Mouse (Mus musculus) layer of hippocampus, postnatal 25 days (tissue): ENCODE measurements around the gene Ctnnbl1. TPM values are rescaled to one million over a fixed set of nuclear protein-coding genes. Genes with fewer than 3 reads are reported as not detected.

Source experiments
- DNase-seq, 2 experiments: peaks; one replicate each; pipeline ENCODE4 v3.0.0; 2022; ENCODE audit warnings: mixed read lengths in 2 of 2, low spot score in 1 of 2; ENCODE audit errors: extremely low spot score in 1 of 2
- total RNA-seq, 2 experiments: library from RNA; stranded (reverse); gene quantifications; 2 replicates each; pipeline ENCODE4 v1.2.3; 2021

Gene Ctnnbl1
- total RNA-seq, 2 experiments from 2014 or later = 28.1 to 28.9 TPM

- DNase-seq = no peak
Observed at GRCm38 (mm10) chr2:157791528-157792162, 54.4 kb downstream of the Ctnnbl1 start.

- no peak for DNase-seq
Observed at GRCm38 (mm10) chr2:157792840-157793552, 55.8 kb downstream of the Ctnnbl1 start.

DNA sequence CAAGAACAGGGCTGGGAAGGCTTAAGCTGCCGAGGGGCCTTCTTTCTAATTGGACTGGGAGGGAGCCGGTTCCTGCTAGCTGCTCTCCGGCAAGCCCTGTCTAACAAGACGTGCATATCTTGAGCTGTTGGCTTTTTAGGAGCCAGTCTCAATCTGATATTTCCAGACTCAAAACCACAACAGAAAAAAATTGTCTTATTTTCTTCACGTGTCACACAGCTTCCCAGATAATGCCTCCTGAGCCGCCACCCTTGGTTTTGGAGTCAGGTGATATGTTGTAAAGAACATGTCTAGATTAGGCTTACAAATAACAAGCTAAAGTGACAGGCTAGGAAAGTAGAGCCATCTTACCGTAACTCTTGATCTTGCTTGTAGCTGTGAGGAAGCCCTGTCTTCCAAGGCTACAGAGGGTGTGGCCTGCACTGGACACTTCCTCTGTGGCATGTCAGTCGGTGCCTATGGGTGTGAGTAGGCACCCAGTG, 56.7 kb downstream of the Ctnnbl1 start:
- DNase-seq = no peak

GRCm38 (mm10) chr2:157795627-157796423, 58.6 kb downstream of the Ctnnbl1 start:
- no peak for DNase-seq

DNA sequence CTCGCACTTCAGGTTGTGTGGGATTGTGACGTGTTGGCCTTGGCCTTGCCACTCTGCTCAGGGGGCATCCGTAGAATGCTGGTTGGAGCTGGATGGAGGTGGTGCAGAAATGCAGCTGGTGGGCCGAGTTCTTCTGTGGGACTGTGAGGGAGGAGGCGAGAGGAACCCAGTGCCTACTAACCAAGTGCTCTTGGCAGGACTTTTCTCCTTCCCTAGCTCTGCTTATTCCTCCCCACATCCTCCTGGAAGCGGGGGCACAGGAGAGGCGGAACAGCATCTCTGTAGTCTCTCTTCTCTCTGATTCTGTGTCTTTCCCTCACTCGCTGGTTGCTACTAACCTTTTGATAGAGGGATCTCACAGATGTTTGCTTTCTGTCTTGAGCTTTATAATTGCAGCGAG, 62.3 kb downstream of the Ctnnbl1 start:
- DNase-seq = no peak

DNA sequence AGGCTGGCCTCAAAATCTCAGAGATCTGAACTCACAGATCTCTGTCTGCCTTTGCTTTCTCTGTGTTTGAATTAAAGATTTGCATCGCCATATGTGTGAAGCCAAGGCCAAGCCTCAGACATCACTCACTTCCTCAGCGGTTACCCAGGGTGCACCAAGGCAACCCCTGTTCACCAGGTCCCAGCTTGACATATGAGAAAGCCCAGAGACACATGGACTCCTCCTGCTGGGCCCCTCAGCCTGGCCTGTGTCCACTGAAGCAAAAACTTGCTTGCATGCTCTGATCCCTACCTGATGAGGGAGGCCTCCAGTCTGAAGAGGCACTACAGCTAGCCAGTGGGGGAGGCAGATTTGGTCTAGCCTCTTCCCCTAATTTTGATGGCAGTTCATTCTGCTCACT, 63.1 kb downstream of the Ctnnbl1 start:
- DNase-seq = no peak

DNA sequence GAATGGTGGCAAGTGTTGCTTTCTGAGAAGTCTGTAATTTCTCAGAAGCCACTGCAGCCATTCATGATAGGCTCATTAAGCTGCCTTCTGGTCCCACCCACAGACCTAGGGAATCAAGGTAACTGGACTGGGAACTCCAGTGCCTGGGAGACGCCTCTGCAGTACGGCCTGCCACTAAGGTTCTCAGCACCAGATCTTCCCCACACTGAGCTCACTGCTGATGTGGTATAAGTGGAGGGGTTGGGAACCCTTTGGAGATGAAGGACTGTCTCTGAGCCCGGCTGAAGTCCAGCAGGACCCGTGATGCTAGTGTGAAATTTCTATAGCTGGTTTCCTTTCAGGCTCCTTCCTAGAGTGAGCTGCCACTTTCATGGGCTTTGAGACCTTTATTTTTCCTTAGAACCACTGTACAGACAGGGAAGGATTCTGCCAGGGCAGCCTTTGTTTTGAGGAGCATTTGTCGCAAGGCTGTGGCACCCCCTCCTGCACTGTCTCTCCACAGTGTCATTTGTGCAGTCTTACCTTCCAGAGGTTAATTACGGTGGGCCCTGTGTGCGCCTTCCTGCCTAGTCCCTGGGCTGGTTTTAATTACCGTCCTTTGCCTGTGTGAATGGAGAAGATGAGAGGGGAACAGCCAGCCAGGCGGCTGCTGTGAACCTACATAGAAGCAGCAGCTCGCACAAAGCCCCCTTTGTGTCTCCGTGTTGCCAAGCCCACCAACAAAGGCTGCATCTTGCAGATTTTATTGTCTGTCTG, 63.7 kb downstream of the Ctnnbl1 start:
- no peak for DNase-seq

DNA sequence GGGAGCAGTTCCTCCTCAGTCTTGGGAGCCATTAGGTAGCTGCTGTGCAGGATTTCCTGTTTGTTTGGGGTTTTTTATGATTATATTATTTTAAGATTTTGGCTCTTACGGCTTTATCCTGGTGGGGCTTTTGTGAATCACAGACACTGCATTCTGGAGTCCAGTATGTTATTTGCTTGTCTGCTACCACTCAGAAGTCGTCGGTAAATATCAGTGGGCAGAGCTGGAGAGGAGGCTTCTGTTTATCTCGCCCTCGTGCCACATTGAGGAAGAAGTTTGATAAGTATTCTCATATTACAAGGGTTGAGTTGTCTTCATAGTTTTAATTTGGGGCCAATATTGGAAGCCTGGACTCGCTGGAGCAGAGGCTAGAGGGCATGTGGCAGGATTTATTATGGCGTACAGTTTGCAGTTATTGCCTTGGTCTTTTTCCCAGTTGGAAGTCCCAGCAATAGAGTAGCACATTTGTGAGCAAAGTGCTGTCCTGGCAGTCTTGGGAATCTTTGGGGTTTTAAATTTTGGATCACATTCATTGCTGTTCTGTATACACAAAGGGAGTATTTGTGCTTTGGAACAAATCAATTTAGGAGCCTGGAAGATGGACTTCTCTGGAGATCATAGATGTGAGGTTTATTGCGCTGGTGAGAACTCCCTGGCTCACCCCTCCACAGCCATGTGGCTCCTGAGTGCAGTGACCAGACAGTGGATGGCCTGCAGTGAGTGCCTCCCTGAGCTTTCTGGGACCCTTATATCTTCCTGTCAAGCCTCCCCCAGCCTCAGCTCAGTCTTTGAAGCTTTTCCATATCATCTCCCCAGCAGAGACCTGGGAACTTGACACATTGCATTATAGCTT, 64.5 kb downstream of the Ctnnbl1 start:
- DNase-seq = no peak

DNA sequence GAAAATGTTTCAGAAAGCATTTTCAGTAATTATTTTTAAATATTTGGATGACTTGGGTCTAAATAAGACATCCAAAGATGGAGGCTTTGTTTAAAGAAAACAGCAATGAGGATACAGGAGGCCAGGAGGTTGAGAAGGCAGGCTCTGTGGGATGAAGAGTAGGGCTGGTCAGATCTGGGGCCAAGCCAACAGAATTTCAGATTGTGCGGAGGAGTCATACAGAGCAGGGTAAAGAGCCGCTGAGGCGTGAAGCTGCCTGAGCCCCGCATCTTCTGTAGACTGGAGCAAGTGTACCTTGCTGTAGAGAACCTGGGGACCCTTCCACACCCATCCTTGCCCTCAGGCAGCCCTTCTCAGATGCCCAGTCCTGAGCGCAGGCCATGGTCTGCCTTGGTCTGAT, 65.5 kb downstream of the Ctnnbl1 start:
- DNase-seq = no peak

DNA sequence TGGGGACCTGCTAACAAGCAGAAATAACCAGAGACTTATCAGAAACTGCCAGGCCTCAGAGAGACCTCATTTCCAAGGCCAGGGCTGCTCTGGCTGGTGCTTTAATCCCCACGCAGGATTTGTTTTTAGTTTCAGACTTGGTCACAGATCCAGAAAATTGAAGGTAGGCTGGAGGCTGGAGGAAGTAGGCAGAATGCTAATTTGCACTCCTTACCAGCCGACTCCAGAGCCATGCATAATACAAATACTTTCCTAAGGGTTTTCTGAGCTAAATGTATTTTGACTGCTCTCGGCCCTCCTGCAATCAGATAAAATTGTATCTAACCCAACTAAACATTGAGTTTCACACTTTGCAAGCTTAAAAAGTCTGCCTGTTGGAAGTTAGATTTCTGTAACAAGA, 67.2 kb downstream of the Ctnnbl1 start:
- no peak for DNase-seq

DNA sequence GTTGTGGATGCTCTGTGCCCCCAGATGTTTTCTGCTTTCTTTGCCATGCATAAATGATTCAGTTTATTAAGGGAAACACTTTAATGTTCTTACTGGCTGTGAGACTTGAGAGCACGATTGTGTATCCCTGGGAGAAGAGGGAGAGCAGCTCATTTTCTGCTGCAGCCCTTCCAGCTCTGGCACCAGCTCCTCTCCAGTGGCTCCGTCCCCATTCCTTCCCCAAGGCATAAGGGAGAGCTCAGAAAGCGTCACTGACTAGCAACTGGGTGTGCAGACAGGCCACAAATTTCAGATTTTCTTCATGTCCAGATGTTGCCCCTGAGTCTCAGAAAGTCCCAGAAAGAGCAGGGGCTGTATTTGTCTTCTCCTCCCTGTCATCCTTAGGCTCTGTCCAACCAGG, 67.9 kb downstream of the Ctnnbl1 start:
- DNase-seq = no peak

GRCm38 (mm10) chr2:157807076-157807475, 69.9 kb downstream of the Ctnnbl1 start:
- DNase-seq = no peak

- no peak for DNase-seq
Observed at GRCm38 (mm10) chr2:157807621-157808367, 70.6 kb downstream of the Ctnnbl1 start.

GRCm38 (mm10) chr2:157808368-157808923, 71.2 kb downstream of the Ctnnbl1 start:
- DNase-seq = no peak

DNA sequence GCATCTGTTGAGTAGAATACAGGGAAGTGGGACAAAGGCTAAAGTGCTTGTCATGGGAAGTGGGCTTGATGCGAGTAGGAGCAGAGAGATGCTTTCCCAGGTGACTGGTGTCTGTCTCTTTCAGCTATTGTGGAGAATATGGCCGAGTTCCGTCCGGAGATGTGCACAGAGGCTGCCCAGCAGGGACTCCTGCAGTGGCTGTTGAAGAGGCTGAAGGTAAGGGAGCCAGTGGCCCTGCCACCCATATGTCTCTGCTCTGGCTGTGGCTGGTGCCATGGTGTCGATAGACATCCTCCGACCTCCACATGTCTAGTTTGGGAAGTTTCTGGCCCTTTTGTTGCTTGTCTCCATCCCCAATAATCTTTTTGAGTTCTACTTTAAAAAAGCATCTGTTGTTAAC, 72.1 kb downstream of the Ctnnbl1 start:
- DNase-seq = no peak

GRCm38 (mm10) chr2:157810749-157811148, 73.5 kb downstream of the Ctnnbl1 start:
- DNase-seq = no peak

DNA sequence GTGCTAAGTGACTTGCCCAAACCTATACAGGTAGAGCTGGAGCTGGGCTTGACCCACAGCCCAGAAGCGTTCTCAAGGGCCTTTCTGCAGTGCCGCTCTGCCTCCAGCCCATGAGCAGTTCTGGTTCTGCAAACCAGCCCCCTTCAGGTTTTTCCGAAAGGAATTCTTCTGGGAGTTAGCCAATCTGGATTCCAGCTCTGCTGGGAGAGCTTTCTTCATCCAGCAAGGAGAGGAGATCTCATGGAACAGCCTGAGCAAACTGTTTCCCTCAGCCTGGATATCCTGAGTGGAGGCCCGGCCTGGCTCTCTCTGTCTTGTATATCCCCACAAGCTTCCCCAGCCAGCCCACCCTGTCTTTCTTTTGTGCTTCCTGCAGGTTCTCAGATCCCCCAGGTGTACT, 75.9 kb downstream of the Ctnnbl1 start:
- DNase-seq = no peak

- DNase-seq = no peak
Observed at GRCm38 (mm10) chr2:157814116-157814964, 77.1 kb downstream of the Ctnnbl1 start.
